Mouse (Mus musculus): ENCODE measurements around the gene Lce1i. TPM values are rescaled to one million over a fixed set of nuclear protein-coding genes. Genes with fewer than 3 reads are reported as not detected.

Lce1i gene
- not detected for polyA plus RNA-seq (2017; shearing (Covaris generic))

GRCm38 (mm10) chr3:92778799-92779198, at the start of gene Lce1i:
Lce1i (minus strand) TSS chr3:92778899.

GRCm38 (mm10) chr3:92827108-92827507, 48.4 kb upstream of the Lce1i start, which contains the start of gene Kprp:
Kprp (minus strand) TSS chr3:92827247.

GRCm38 (mm10) chr3:92807791-92808190, 29.1 kb upstream of the Lce1i start, which contains the start of gene Lce1k:
Lce1k (minus strand) TSS chr3:92807891.

GRCm38 (mm10) chr3:92790414-92790813, 11.7 kb upstream of the Lce1i start, which contains the start of gene Lce1j:
Lce1j (minus strand) TSS chr3:92790514.

GRCm38 (mm10) chr3:92764965-92765364, 13.7 kb downstream of the Lce1i start, which contains the start of gene Lce1h:
Lce1h (minus strand) TSS chr3:92765065.

GRCm38 (mm10) chr3:92752238-92752637, 26.5 kb downstream of the Lce1i start, which contains the start of gene Lce1g:
Lce1g (minus strand) TSS chr3:92752338.

GRCm38 (mm10) chr3:92738996-92739395, 39.7 kb downstream of the Lce1i start, which contains the start of gene Gm38119:
Gm38119 (minus strand) TSS chr3:92739096.

Other genes with a start within 250 kb of the Lce1i start
- gene 2310046K23Rik, start 244.4 kb downstream of the Lce1i start, polyA plus RNA-seq (2017; shearing (Covaris generic)), result not detected
- not detected for gene Ivl, start 205.2 kb downstream of the Lce1i start, polyA plus RNA-seq (2017; shearing (Covaris generic))
- gene Smcp, start 189.9 kb downstream of the Lce1i start, polyA plus RNA-seq (2017; shearing (Covaris generic)), result not detected
- gene 2210017I01Rik, start 171.4 kb downstream of the Lce1i start, polyA plus RNA-seq (2017; shearing (Covaris generic)), result not detected
- gene Lce6a, start 157.2 kb downstream of the Lce1i start, polyA plus RNA-seq (2017; shearing (Covaris generic)), result not detected
- gene Lce1a1, start 130.6 kb downstream of the Lce1i start, polyA plus RNA-seq (2017; shearing (Covaris generic)), result not detected
- not detected for gene Lce1b, start 122.0 kb downstream of the Lce1i start, polyA plus RNA-seq (2017; shearing (Covaris generic))
- not detected for gene Lce1a2, start 108.6 kb downstream of the Lce1i start, polyA plus RNA-seq (2017; shearing (Covaris generic))
- not detected for gene Lce1c, start 99.7 kb downstream of the Lce1i start, polyA plus RNA-seq (2017; shearing (Covaris generic))
- not detected for gene Lce1d, start 91.7 kb downstream of the Lce1i start, polyA plus RNA-seq (2017; shearing (Covaris generic))
- not detected for gene Lce1e, start 69.8 kb downstream of the Lce1i start, polyA plus RNA-seq (2017; shearing (Covaris generic))
- gene Lce1f, start 58.5 kb downstream of the Lce1i start, polyA plus RNA-seq (2017; shearing (Covaris generic)), result not detected
- not detected for gene Gm38119, start 39.8 kb downstream of the Lce1i start, polyA plus RNA-seq (2017; shearing (Covaris generic))
- not detected for gene Lce1g, start 26.6 kb downstream of the Lce1i start, polyA plus RNA-seq (2017; shearing (Covaris generic))
- not detected for gene Lce1h, start 13.8 kb downstream of the Lce1i start, polyA plus RNA-seq (2017; shearing (Covaris generic))
- gene Lce1j, start 11.6 kb upstream of the Lce1i start, polyA plus RNA-seq (2017; shearing (Covaris generic)), result not detected
- gene Lce1k, start 29.0 kb upstream of the Lce1i start, polyA plus RNA-seq (2017; shearing (Covaris generic)), result not detected
- not detected for gene Kprp, start 48.3 kb upstream of the Lce1i start, polyA plus RNA-seq (2017; shearing (Covaris generic))
- not detected for gene Lce1l, start 72.4 kb upstream of the Lce1i start, polyA plus RNA-seq (2017; shearing (Covaris generic))
- gene 2310050C09Rik, start 91.3 kb upstream of the Lce1i start, polyA plus RNA-seq (2017; shearing (Covaris generic)), result not detected
- not detected for gene Lce3a, start 147.3 kb upstream of the Lce1i start, polyA plus RNA-seq (2017; shearing (Covaris generic))
- gene Lce3b, start 154.1 kb upstream of the Lce1i start, polyA plus RNA-seq (2017; shearing (Covaris generic)), result not detected
- gene Lce3c, start 165.6 kb upstream of the Lce1i start, polyA plus RNA-seq (2017; shearing (Covaris generic)), result not detected
- gene Lce3d, start 178.5 kb upstream of the Lce1i start, polyA plus RNA-seq (2017; shearing (Covaris generic)), result not detected
- gene Lce3e, start 188.2 kb upstream of the Lce1i start, polyA plus RNA-seq (2017; shearing (Covaris generic)), result not detected
- not detected for gene Lce3f, start 213.3 kb upstream of the Lce1i start, polyA plus RNA-seq (2017; shearing (Covaris generic))
- not detected for gene Crct1, start 236.8 kb upstream of the Lce1i start, polyA plus RNA-seq (2017; shearing (Covaris generic))
- gene Lce1m, start 240.2 kb upstream of the Lce1i start, polyA plus RNA-seq (2017; shearing (Covaris generic)), result not detected